Mouse (Mus musculus) testis, postnatal 10 days (tissue): ENCODE measurements around the gene Hilpda.

ENCODE experiments used
- DNase-seq: peaks from one replicate; pipeline ENCODE4 v3.0.0; 2021; ENCODE audit warnings: low spot score

The Hilpda gene

GRCm38 (mm10) chr6:29278513-29279267 is 6.4 kb downstream of the Hilpda start:
- peak; percentile 62 for DNase-seq

GRCm38 (mm10) chr6:29279293-29279692 is 7.0 kb downstream of the Hilpda start, which contains the start of gene Fam71f2:
TSS of gene Fam71f2 (plus strand) at chr6:29279593.
- DNase-seq, result no peak

- no peak for DNase-seq
These were observed 8.4 kb downstream of the Hilpda start for GRCm38 (mm10) chr6:29280671-29281070.

- no peak for DNase-seq
These were observed 14.6 kb downstream of the Hilpda start for GRCm38 (mm10) chr6:29286870-29287269.

GRCm38 (mm10) chr6:29287481-29287880 is 15.2 kb downstream of the Hilpda start:
- DNase-seq, result no peak

GRCm38 (mm10) chr6:29287944-29288343 is 15.7 kb downstream of the Hilpda start:
- no peak for DNase-seq

GRCm38 (mm10) chr6:29288651-29289050 is 16.4 kb downstream of the Hilpda start:
- DNase-seq, result no peak

- no peak for DNase-seq
These were observed 26.8 kb downstream of the Hilpda start for GRCm38 (mm10) chr6:29299112-29299511.

- no peak for DNase-seq
These were observed 31.0 kb downstream of the Hilpda start for GRCm38 (mm10) chr6:29303251-29303650.

- DNase-seq, result no peak
These were observed 31.4 kb downstream of the Hilpda start for GRCm38 (mm10) chr6:29303726-29304125.

- no peak for DNase-seq
These were observed 33.2 kb downstream of the Hilpda start for GRCm38 (mm10) chr6:29305462-29305861.

- DNase-seq, result no peak
These were observed 36.7 kb downstream of the Hilpda start for GRCm38 (mm10) chr6:29308846-29309605.

- no peak for DNase-seq
These were observed 41.5 kb downstream of the Hilpda start for GRCm38 (mm10) chr6:29313690-29314202.

- DNase-seq, result no peak
These were observed 45.0 kb downstream of the Hilpda start for GRCm38 (mm10) chr6:29317286-29317685.

GRCm38 (mm10) chr6:29317941-29318340 is 45.7 kb downstream of the Hilpda start:
- no peak for DNase-seq

- DNase-seq, result peak; percentile 45
These were observed 46.6 kb downstream of the Hilpda start, which contains the start of gene Fam71f1 for GRCm38 (mm10) chr6:29318879-29319278. TSS of gene Fam71f1 (plus strand) at chr6:29319140.

- DNase-seq, result no peak
These were observed 49.3 kb downstream of the Hilpda start for GRCm38 (mm10) chr6:29321586-29321985.

- no peak for DNase-seq
These were observed 49.9 kb downstream of the Hilpda start for GRCm38 (mm10) chr6:29322147-29322546.

- DNase-seq, result no peak
These were observed 50.4 kb downstream of the Hilpda start for GRCm38 (mm10) chr6:29322735-29323134.
